Mouse (Mus musculus) kidney, postnatal 4 days (tissue): ENCODE measurements around the gene Gm10300.

Source experiments
- DNase-seq, 2 experiments: peaks; one replicate each; pipeline ENCODE4 v3.0.0; 2021; ENCODE audit warnings: mixed read lengths in 2 of 2

Gene Gm10300

GRCm38 (mm10) chr4:132079555-132080275, 5.2 kb downstream of the Gm10300 start:
- DNase-seq, result peak; percentile 82 to 86

DNA sequence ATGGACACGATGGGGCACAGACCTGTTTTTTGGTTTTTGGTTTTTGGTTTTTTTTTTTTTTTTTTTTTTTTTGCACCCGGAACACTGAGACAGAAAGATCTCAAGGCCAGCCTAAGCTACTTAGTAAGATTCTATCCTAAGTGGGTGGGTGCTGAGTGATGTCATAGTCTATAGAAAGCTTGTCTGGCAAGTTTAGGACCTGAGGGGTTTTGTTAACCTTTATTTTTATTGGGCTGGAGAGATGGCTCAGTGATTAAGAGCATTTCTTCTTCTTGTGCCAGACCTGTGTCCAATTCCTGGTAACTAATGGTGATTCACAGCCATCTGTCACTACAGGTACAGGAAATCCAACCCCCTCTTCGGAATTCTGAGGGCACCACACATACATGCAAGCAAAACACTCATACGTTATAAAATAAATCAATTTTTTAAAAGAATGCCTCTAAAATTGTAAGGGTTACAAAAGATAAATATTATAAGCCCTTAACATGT, 6.0 kb downstream of the Gm10300 start:
- DNase-seq, result no peak

DNA sequence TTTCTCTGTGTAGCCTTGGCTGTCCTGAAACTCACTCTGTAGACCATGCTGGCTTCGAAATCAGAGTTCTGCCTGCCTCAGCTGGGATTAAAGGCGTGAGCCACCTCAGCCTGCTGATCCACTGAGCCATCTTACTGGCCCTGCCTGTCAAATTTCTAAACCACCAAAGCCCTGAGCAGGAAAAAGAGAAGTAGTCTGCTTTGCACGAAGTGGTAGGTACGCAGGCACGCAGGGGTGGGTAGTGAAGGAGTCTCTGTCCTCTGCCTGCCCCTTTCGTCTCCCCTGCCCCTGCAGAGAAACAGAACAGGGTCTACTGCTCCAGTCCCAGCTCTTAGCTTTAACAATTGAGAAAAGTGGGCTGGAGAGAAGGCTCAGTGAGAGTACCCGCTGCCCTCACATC, 10.6 kb downstream of the Gm10300 start:
- DNase-seq, result no peak

- DNase-seq, result peak; percentile 75 to 78
Observed at GRCm38 (mm10) chr4:132088921-132089320, 14.4 kb downstream of the Gm10300 start.

- DNase-seq, result peak in 1 of 2 experiments; percentile 27
Observed at GRCm38 (mm10) chr4:132093136-132093535, 18.6 kb downstream of the Gm10300 start.

- DNase-seq, result no peak
Observed at GRCm38 (mm10) chr4:132093928-132094327, 19.4 kb downstream of the Gm10300 start.

DNA sequence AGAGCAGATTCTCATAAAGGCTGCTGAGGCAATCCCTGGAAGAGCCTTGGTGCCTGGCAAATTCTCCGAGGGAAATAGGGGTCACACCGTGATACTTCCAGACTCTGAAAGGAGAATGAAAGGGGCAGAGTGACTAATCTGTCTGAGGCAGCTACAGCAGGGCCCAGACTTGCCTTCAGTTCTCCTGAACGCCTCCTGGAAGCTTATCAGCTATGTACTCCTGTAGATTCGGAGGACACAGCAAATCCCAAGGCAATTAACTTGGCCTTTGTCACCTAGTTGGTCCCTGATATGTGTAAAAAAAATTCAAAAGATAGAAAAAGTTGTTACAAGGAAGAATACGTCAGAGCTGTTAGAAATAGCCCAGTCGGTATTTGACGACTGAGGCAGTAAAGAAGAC, 20.5 kb downstream of the Gm10300 start:
- DNase-seq, result no peak

DNA sequence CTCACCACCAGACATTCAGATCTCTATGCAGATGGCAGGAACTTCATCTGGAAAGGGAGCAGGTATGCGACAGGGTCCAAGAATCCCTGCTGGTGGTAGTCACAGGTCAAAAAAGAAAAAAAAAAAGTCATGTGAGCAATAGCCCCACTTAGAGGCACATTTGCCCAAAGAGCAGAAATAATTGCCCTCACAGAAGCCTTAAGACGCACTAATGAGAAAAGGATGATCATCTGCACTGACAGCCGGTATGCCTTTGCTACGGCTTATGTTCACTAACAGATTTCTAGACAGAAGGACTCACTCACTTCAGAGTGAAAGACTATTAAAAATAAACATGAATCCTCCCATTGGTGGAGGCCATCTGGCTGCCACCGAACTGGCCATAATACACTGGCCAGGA, 25.1 kb downstream of the Gm10300 start:
- no peak for DNase-seq

- DNase-seq, result no peak
Observed at GRCm38 (mm10) chr4:132101152-132101551, 26.7 kb downstream of the Gm10300 start.

DNA sequence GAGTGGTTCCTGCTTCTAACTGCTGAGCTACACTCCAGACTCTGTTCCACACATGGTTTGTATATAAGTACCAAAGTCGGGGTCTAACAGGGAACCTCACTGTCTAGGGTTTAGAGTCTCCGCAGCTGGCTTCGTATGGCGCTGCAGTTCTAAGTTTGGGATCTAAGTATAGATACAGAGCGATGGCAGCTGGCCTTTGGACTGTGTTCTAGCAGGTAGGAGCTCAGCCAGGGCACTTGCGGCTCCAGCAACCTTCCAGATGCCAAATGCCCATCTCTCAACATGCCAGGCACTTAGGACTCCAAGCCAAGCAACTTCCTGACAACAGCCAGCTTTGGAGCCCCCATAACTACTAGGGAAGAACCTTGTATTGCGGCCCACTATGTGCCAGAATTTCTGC, 33.7 kb downstream of the Gm10300 start:
- no peak for DNase-seq

DNA sequence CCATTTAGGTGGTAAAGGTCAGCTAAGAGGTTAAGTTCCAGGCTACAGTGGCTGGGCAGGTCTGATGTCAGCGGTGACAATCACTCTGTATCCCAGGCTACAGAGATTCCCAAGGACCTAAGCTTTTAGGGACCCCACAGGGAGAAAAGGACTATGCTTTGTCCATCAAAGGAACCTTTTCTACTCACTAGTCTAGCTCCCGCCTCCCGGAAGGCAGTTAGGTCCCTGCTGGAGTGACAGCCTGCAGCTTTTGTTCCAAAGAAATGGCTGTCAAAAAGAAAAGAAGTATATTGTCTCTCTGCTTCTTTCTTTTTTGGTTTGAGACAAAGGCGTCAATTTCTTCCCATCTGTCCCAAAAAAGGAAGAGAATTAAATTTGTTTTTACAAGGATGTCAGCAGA, 36.7 kb downstream of the Gm10300 start:
- DNase-seq, result no peak

DNA sequence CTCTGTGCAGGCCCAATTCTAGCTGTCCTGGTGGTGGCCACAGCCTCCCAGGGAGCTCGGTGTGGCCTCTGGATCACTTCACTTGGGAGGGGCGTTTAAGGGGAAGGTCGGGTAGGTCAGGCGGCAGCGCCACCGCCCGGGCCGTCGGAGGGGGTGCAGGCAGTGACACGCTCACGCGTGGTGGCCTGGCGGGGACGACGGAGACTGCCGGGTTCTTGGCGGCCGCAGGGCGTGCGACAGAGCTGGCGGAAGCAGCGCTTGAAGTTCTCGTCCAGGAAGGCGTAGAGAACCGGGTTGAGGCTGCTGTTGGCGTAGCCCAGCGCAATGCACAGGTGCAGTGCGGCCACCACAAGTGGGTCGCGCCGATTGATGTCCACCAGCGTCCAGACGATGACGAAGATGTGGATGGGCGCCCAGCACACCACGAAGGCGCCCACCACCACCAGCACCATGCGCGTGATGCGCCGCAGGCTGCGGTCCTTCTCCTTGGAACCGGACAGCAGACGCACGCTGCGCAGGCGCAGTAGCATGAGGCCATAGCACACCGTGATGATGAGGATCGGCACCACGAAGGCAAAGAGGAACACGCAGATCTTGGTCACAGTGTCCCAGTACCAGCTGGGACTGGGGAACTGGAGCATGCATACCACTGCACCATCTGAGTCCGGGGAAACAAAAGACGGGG, 39.1 kb downstream of the Gm10300 start:
- DNase-seq, result peak; percentile 8 to 18

DNA sequence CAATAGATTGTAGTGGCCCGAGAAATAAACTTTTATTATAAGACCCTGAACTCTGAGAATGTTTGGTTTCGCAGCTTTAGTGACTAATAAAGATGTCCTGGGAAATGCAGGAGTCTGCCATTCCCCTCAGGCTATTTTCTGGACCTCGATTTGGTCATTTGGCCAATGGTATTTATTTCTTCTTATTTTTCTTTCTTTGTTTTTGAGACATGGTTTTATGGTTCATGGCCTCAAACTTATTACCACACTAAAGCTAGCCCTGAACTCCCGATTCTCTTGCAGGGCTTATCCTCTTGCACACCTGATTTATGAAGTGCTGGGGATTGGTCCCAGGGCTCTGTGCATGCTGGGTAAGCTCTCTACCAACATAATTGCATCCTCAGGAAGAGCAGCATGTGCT, 41.8 kb downstream of the Gm10300 start:
- no peak for DNase-seq

- DNase-seq, result peak in 1 of 2 experiments; percentile 32
Observed at GRCm38 (mm10) chr4:132119566-132119965, 45.1 kb downstream of the Gm10300 start.

DNA sequence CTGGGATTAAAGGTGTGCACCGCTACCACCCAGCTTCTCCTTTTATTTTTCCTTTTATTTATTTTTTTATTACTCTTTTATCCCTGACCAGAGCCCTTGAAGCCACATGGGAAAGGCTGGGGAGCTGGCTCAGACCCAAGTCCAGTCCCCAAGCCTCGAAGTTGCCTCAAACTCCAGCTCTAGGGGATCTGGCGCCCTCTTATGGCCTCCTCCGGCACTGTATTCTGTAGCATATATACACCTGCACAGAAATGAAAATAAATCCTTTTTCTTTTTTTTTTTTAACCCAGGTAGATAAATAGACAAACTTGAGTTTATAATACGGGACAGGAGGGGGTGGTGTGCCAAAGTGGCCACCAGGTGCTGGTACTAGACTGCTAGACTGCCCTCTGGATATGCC, 47.2 kb downstream of the Gm10300 start:
- peak; percentile 27 to 33 for DNase-seq

DNA sequence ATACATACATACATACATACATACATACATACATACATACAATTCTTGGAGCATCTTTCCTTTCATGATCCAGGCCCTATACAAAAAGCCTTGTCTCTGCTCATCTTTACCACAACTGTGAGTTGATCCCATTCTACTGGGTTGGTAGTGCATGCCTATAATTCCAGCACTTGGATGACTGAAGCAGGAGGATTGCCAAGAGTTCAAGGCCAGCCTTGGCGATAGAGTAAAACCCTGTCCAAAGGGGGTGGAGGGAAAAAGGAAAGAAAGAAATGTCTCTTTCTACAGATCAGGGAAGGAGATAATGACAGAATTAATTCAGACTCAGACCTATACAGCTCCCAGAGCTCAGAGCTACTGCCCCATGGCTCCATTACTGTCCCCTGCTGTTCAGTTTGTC, 48.7 kb downstream of the Gm10300 start:
- DNase-seq, result no peak
